Mouse (Mus musculus): ENCODE measurements around the gene Gm49373. TPM values are rescaled to one million over a fixed set of nuclear protein-coding genes. Genes with fewer than 3 reads are reported as not detected.
"Not testable (repeated sequence)": the region's sequence is repeated elsewhere in the genome, so short reads cannot be mapped to it uniquely, and the experiment has no call there.

Gm49373 gene
- polyA plus RNA-seq, 1 experiment from 2014 or later, result 0.18 TPM

DNA sequence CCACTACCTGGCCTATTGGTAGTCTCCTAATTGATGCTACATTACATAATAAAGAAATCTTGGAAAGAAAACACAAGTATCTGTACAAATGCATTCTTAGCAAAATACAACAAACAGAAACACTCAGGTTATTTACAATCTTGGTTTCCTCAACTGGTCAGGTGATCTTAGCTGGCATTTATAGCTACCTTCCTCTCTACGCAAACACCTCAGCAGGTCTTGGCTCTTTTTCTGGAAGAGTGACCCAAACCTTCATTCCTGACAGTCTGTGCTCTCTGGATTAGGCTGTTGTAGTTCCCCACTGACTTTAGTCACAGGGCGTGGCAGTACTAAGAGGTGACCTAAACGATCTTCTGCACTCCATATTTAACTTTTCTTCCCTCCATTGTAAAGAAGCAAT, 27.7 kb downstream of the Gm49373 start:
- Histone ChIP-seq H3K4me2 (ENCODE audit: low read depth, low read length) (no peak overlapping the region), H3K27ac (ENCODE audit: low read length) (no peak overlapping the region), H3K36me3 (ENCODE audit: control insufficient read depth, insufficient read depth) (no peaks in the 10 kb centered on the region), H3K9me3 (replicated peaks; ENCODE audit: control insufficient read depth, low read length) (no peaks in the 10 kb centered on the region), H3K4me1 (ENCODE audit: control insufficient read depth, low read depth, low read length) (peaks cover 2% of the 10 kb centered on the region), H3K27me3 (ENCODE audit: control insufficient read depth, insufficient read depth, low read depth, low read length) (no peaks in the 10 kb centered on the region), H3K9ac (ENCODE audit: low read depth, low read length) (no peak overlapping the region), H3K4me3 (ENCODE audit: low read depth, low read length) (no peak overlapping the region)
- 57% methylated on average over 3 of the region's 3 CpGs for WGBS (ENCODE audit: insufficient replicate concordance)
- no peak for ATAC-seq (ENCODE audit: low read depth)

DNA sequence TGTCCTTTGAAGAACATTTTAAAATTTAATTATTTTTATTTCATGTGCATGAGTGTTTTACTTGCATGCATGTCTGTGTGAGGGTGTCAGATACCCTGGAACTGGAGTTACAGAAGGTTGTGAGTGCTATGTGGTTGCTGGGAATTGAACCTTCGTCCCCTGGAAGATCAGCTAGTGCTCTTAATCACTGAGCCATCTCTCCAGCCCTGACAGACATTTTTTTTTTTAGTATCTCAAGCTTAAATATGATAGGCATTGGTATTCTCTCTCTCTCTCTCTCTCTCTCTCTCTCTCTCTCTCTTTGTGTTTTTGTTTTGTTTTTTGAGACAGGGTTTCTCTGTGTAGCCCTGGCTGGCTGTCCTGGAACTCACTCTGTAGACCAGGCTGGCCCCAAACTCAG, 28.1 kb downstream of the Gm49373 start:
- not testable (repeated sequence) for H3K36me3 ChIP-seq (ENCODE audit: control insufficient read depth, insufficient read depth); H3K9me3 ChIP-seq (replicated peaks; ENCODE audit: control insufficient read depth, low read length); H3K4me1 ChIP-seq (ENCODE audit: control insufficient read depth, low read depth, low read length); ATAC-seq (ENCODE audit: low read depth); H3K27me3 ChIP-seq (ENCODE audit: control insufficient read depth, insufficient read depth, low read depth, low read length); H3K4me3 ChIP-seq (ENCODE audit: low read depth, low read length); H3K27ac ChIP-seq (ENCODE audit: low read length); H3K9ac ChIP-seq (ENCODE audit: low read depth, low read length); H3K4me2 ChIP-seq (ENCODE audit: low read depth, low read length)
- 48% methylated on average over 1 of the region's 1 CpGs for WGBS (ENCODE audit: insufficient replicate concordance)

DNA sequence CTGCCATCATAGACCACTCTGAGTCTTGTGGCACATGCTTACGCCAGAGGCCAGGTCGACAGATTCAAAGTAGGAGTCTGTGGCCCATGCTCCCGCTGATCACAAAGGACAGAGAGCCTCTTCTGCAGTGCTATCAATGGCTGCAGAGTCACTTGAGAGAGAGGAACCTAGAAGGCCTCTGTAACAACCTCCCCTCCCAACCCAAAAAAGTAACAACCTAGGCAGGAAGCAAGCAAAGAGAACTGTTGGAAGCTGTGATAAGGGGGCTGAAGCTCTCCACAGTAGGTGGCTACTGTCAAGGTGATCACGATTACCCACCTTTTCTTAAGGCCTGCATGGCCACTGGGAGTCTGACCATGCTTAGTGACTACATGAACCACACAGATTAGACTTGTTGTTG, 29.3 kb downstream of the Gm49373 start:
- no peak for ATAC-seq (ENCODE audit: low read depth)
- H3K27me3 ChIP-seq (ENCODE audit: control insufficient read depth, insufficient read depth, low read depth, low read length), result peaks cover 3% of the 10 kb centered on the region
- no peak overlapping the region for H3K9ac ChIP-seq (ENCODE audit: low read depth, low read length)
- H3K4me2 ChIP-seq (ENCODE audit: low read depth, low read length), result no peak overlapping the region
- H3K36me3 ChIP-seq (ENCODE audit: control insufficient read depth, insufficient read depth), result no peaks in the 10 kb centered on the region
- whole genome bisulfite sequencing (ENCODE audit: insufficient replicate concordance), result 41% methylated on average over 4 of the region's 4 CpGs
- H3K4me1 ChIP-seq (ENCODE audit: control insufficient read depth, low read depth, low read length), result peaks cover 12% of the 10 kb centered on the region
- H3K4me3 ChIP-seq (ENCODE audit: low read depth, low read length), result no peak overlapping the region
- H3K9me3 ChIP-seq (replicated peaks; ENCODE audit: control insufficient read depth, low read length), result no peaks in the 10 kb centered on the region
- no peak overlapping the region for H3K27ac ChIP-seq (ENCODE audit: low read length)

DNA sequence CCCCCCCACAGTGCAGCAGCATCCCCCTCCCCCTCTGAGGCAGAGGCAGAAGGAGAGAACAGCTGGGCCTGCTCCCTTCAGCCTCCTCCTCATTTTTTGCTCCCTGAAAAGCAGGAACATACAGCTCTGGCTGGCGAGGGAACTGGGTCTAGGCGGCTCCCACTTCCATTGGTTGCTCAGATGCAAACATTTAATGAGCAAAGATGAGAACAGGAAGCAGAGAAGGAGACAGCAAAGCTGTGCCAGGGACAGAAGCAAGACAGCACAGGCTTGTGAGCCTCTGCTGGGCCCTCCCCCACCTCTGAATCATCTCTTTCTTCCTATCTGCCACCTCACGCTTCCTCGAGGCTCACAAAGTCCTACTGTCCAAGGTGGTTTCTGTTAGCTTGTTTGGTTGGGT, 31.6 kb downstream of the Gm49373 start:
- ATAC-seq (ENCODE audit: low read depth), result no peak
- H3K27ac ChIP-seq (ENCODE audit: low read length), result no peak overlapping the region
- no peak overlapping the region for H3K4me3 ChIP-seq (ENCODE audit: low read depth, low read length)
- WGBS (ENCODE audit: insufficient replicate concordance), result 33% methylated on average over 4 of the region's 4 CpGs
- H3K27me3 ChIP-seq (ENCODE audit: control insufficient read depth, insufficient read depth, low read depth, low read length), result peaks cover 26% of the 10 kb centered on the region
- no peak overlapping the region for H3K9ac ChIP-seq (ENCODE audit: low read depth, low read length)
- H3K4me2 ChIP-seq (ENCODE audit: low read depth, low read length), result no peak overlapping the region
- peaks cover 14% of the 10 kb centered on the region for H3K4me1 ChIP-seq (ENCODE audit: control insufficient read depth, low read depth, low read length)
- no peaks in the 10 kb centered on the region for H3K9me3 ChIP-seq (replicated peaks; ENCODE audit: control insufficient read depth, low read length)
- H3K36me3 ChIP-seq (ENCODE audit: control insufficient read depth, insufficient read depth), result no peaks in the 10 kb centered on the region

DNA sequence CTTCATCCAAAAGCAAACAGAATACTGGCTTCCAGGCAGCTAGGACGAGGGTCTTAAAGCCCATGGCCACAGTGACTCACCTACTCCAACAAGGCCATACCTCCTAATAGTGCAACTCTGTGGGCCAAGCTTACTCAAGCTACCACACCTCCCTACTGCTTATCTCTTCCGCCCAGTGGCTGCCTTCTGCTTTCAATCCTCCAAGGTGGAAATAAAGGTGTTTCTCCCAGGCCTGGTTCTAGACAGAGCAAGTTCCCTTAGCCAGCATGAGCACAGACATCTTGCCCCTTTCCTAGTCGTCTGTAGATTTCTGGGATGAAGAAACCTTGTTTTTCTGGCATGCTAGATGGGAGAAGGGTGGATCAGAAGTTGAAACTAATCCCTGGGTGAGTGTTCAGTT, 33.1 kb downstream of the Gm49373 start:
- WGBS (ENCODE audit: insufficient replicate concordance), result 36% methylated on average over 3 of the region's 3 CpGs
- H3K9me3 ChIP-seq (replicated peaks; ENCODE audit: control insufficient read depth, low read length), result no peaks in the 10 kb centered on the region
- peaks cover 41% of the 10 kb centered on the region for H3K27me3 ChIP-seq (ENCODE audit: control insufficient read depth, insufficient read depth, low read depth, low read length)
- ATAC-seq (ENCODE audit: low read depth), result peak; percentile 85
- 0 out of 2 replicates have a peak overlapping the region, but pooled peaks have one; percentile 56 for H3K27ac ChIP-seq (ENCODE audit: low read length)
- no peaks in the 10 kb centered on the region for H3K36me3 ChIP-seq (ENCODE audit: control insufficient read depth, insufficient read depth)
- peak overlapping the region; percentile 7; the same call in 1 of the 2 replicates for H3K4me2 ChIP-seq (ENCODE audit: low read depth, low read length)
- no peak overlapping the region for H3K9ac ChIP-seq (ENCODE audit: low read depth, low read length)
- no peak overlapping the region for H3K4me3 ChIP-seq (ENCODE audit: low read depth, low read length)
- peaks cover 17% of the 10 kb centered on the region for H3K4me1 ChIP-seq (ENCODE audit: control insufficient read depth, low read depth, low read length)

DNA sequence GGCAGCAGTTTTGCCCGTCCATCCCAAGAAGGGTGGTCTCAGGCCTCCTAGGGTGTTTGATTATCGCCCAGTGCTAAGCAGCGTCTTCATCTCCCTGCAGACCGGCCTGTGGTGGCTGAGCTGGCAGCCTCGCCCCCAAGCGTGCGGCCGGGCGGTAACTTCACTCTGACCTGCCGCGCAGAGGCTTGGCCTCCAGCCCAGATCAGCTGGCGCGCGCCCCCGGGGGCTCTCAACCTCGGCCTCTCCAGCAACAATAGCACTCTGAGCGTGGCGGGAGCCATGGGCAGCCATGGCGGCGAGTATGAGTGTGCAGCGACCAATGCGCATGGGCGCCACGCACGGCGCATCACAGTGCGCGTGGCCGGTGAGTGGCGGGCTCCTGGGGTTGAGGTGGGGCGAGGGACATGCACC, 35.4 kb downstream of the Gm49373 start:
- Histone ChIP-seq H3K4me3 (ENCODE audit: low read depth, low read length) (peak overlapping the region; percentile 35), H3K27me3 (ENCODE audit: control insufficient read depth, insufficient read depth, low read depth, low read length) (peaks cover 63% of the 10 kb centered on the region), H3K4me1 (ENCODE audit: control insufficient read depth, low read depth, low read length) (peaks cover 29% of the 10 kb centered on the region), H3K9me3 (replicated peaks; ENCODE audit: control insufficient read depth, low read length) (no peaks in the 10 kb centered on the region), H3K27ac (ENCODE audit: low read length) (no peak overlapping the region), H3K4me2 (ENCODE audit: low read depth, low read length) (peak overlapping the region; percentile 48), H3K9ac (ENCODE audit: low read depth, low read length) (no peak overlapping the region), H3K36me3 (ENCODE audit: control insufficient read depth, insufficient read depth) (no peaks in the 10 kb centered on the region)
- ATAC-seq (ENCODE audit: low read depth), result no peak
- 4% methylated on average over 31 of the region's 31 CpGs for WGBS (ENCODE audit: insufficient replicate concordance)

DNA sequence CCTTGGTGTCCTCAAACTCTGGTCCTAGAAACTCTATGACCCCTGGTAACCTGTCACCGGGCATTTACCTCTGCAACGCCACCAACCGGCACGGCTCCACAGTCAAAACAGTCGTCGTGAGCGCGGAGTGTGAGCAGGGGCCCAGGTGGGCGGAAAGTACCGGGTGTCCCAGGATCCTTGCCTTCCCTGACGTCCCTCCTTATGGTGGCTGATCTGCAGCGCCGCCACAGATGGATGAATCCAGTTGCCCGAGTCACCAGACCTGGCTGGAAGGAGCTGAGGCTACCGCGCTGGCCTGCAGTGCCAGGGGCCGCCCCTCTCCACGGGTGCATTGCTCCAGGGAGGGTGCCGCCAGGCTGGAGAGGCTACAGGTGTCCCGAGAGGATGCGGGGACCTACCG, 36.2 kb downstream of the Gm49373 start:
- Histone ChIP-seq H3K9ac (ENCODE audit: low read depth, low read length) (no peak overlapping the region), H3K27ac (ENCODE audit: low read length) (no peak overlapping the region), H3K9me3 (replicated peaks; ENCODE audit: control insufficient read depth, low read length) (no peaks in the 10 kb centered on the region), H3K36me3 (ENCODE audit: control insufficient read depth, insufficient read depth) (no peaks in the 10 kb centered on the region), H3K4me1 (ENCODE audit: control insufficient read depth, low read depth, low read length) (peaks cover 38% of the 10 kb centered on the region), H3K27me3 (ENCODE audit: control insufficient read depth, insufficient read depth, low read depth, low read length) (peaks cover 71% of the 10 kb centered on the region), H3K4me3 (ENCODE audit: low read depth, low read length) (no peak overlapping the region), H3K4me2 (ENCODE audit: low read depth, low read length) (no peak overlapping the region)
- ATAC-seq (ENCODE audit: low read depth), result no peak
- WGBS (ENCODE audit: insufficient replicate concordance), result 5% methylated on average over 22 of the region's 22 CpGs

DNA sequence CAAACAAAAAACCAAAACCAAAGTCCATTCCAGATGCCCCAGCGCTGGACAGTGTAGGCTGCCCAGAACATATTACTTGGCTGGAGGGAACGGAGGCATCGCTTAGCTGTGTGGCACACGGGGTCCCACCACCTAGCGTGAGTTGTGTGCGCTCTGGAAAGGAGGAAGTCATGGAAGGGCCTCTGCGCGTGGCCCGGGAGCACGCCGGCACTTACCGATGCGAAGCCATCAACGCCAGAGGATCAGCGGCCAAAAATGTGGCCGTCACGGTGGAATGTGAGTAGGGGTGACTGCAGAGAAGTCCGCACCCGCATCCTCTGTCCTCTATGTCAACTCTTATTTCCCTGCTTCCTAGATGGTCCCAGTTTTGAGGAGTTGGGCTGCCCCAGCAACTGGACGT, 36.7 kb downstream of the Gm49373 start:
- H3K4me1 ChIP-seq (ENCODE audit: control insufficient read depth, low read depth, low read length), result peaks cover 41% of the 10 kb centered on the region
- no peaks in the 10 kb centered on the region for H3K9me3 ChIP-seq (replicated peaks; ENCODE audit: control insufficient read depth, low read length)
- H3K36me3 ChIP-seq (ENCODE audit: control insufficient read depth, insufficient read depth), result no peaks in the 10 kb centered on the region
- no peak overlapping the region for H3K9ac ChIP-seq (ENCODE audit: low read depth, low read length)
- H3K27ac ChIP-seq (ENCODE audit: low read length), result no peak overlapping the region
- WGBS (ENCODE audit: insufficient replicate concordance), result 9% methylated on average over 20 of the region's 20 CpGs
- H3K4me2 ChIP-seq (ENCODE audit: low read depth, low read length), result no peak overlapping the region
- H3K27me3 ChIP-seq (ENCODE audit: control insufficient read depth, insufficient read depth, low read depth, low read length), result peaks cover 72% of the 10 kb centered on the region
- H3K4me3 ChIP-seq (ENCODE audit: low read depth, low read length), result no peak overlapping the region
- no peak for ATAC-seq (ENCODE audit: low read depth)

DNA sequence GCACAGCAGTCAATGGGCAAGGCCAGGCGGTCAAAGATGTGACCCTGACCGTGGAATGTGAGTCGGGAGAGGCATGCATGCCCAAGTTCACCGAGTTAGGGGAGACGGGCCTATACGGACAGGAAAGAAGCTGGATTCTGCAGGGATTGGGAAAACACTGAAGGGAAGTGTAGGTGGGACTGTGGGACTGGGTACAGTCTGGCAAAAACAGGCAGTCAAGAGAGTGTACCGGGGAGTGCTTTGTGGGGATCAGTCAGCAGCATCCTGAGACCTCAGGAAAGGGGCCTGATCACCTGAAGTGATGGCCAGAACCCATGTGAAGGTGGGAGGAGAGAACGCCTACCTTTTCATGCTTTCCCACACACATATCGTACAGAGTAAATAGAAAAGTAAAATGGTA, 37.3 kb downstream of the Gm49373 start:
- H3K4me2 ChIP-seq (ENCODE audit: low read depth, low read length), result no peak overlapping the region
- no peak overlapping the region for H3K9ac ChIP-seq (ENCODE audit: low read depth, low read length)
- no peaks in the 10 kb centered on the region for H3K36me3 ChIP-seq (ENCODE audit: control insufficient read depth, insufficient read depth)
- H3K9me3 ChIP-seq (replicated peaks; ENCODE audit: control insufficient read depth, low read length), result no peaks in the 10 kb centered on the region
- WGBS (ENCODE audit: insufficient replicate concordance), result 28% methylated on average over 9 of the region's 9 CpGs
- H3K27me3 ChIP-seq (ENCODE audit: control insufficient read depth, insufficient read depth, low read depth, low read length), result peaks cover 72% of the 10 kb centered on the region
- no peak for ATAC-seq (ENCODE audit: low read depth)
- peaks cover 45% of the 10 kb centered on the region for H3K4me1 ChIP-seq (ENCODE audit: control insufficient read depth, low read depth, low read length)
- no peak overlapping the region for H3K4me3 ChIP-seq (ENCODE audit: low read depth, low read length)
- no peak overlapping the region for H3K27ac ChIP-seq (ENCODE audit: low read length)
